14 mouse cellular contexts compared by ENCODE assay signal in the genomic region with DNA sequence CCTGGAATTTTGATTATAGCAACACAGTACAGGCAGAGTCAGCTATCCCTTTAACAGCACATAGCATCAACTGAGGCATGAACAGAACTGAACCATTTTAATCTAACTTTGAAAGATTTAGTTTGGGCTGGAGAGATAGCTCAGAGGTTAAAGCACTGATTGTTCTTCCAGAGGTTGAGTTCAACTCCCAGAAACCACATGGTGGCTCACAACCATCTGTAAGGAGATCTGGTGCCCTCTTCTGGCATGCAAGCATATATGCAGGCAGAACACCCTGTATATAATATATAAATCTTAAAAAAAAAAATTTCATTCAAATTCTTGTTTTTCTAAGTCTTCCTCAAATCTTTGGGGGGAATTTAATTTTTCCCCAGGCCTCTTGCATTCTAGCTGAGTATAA. TPM values are rescaled to one million over a fixed set of nuclear protein-coding genes. Genes with fewer than 3 reads are reported as not detected.
A peak's percentile ranks its signal among the peaks of the same experiment; 100 is the strongest.
DNase-seq lines count a peak whose midpoint lies in the region; ATAC-seq and TF ChIP-seq lines count a peak whose summit lies in the region.
"Had no signal": no experiment of that assay in that cellular context is flagged by ENCODE, and none has a peak within 500 bp of the region (broad histone marks: within the 10 kb centered on the region; RNA-seq: fewer than 3 reads in every experiment).

No protein-coding gene starts in this region.

- H3K4me2 ChIP-seq in embryonic facial prominence, embryonic 14.5 days (ENCODE audit: low read depth, low read length): no peak overlapping the region
- H3K4me2 ChIP-seq in liver, embryonic 14.5 days (ENCODE audit: low read depth): no peak overlapping the region
- no peak overlapping the region for H3K4me2 ChIP-seq in liver, embryonic 12.5 days
- H3K4me2 ChIP-seq: embryonic facial prominence, embryonic 15.5 days had no signal

- H3K9ac ChIP-seq in embryonic facial prominence, embryonic 14.5 days (ENCODE audit: low read depth, low read length): no peak overlapping the region
- H3K9ac ChIP-seq in liver, embryonic 14.5 days (replicated peaks): no peak overlapping the region
- H3K9ac ChIP-seq in liver, embryonic 12.5 days: no peak overlapping the region
- H3K9ac ChIP-seq: embryonic facial prominence, embryonic 15.5 days had no signal

- no peak overlapping the region for H3K27ac ChIP-seq in embryonic facial prominence, embryonic 14.5 days (replicated peaks; ENCODE audit: low read depth, low read length)
- H3K27ac ChIP-seq in embryonic facial prominence, embryonic 10.5 days (replicated peaks): no peak overlapping the region
- H3K27ac ChIP-seq in liver, embryonic 14.5 days: no peak overlapping the region
- H3K27ac ChIP-seq in liver, embryonic 12.5 days: no peak overlapping the region
- H3K27ac ChIP-seq: embryonic facial prominence, embryonic 15.5 days; macrophage had no signal

- no peak overlapping the region for H3K4me3 ChIP-seq in embryonic facial prominence, embryonic 14.5 days (ENCODE audit: low read depth, low read length)
- H3K4me3 ChIP-seq in embryonic facial prominence, embryonic 10.5 days: no peak overlapping the region
- H3K4me3 ChIP-seq in liver, embryonic 14.5 days (ENCODE audit: insufficient read depth in 1 of 2, low read depth in 2 of 2, low read length in 2 of 2): no peak overlapping the region
- H3K4me3 ChIP-seq in liver, embryonic 12.5 days: no peak overlapping the region
- H3K4me3 ChIP-seq: embryonic facial prominence, embryonic 15.5 days had no signal

- TF ChIP-seq CTCF in liver, embryonic 14.5 days (IDR thresholded peaks at IDR 0.05; ENCODE audit: low read depth): peak; percentile 55

- H3K4me1 ChIP-seq in embryonic facial prominence, embryonic 14.5 days (ENCODE audit: control insufficient read depth, insufficient read depth, low read length): no peaks in the 10 kb centered on the region
- no peaks in the 10 kb centered on the region for H3K4me1 ChIP-seq in embryonic facial prominence, embryonic 10.5 days
- peaks cover 0 to 5% of the 10 kb centered on the region in 2 experiments; a peak in 2 of 4 replicates for H3K4me1 ChIP-seq in liver, embryonic 14.5 days (replicated peaks; ENCODE audit: control insufficient read depth in 2 of 2, insufficient read depth in 2 of 2, low read length in 1 of 2)
- peaks cover 28% of the 10 kb centered on the region for H3K4me1 ChIP-seq in liver, embryonic 12.5 days
- H3K4me1 ChIP-seq: embryonic facial prominence, embryonic 15.5 days had no signal

- TF ChIP-seq EP300 in liver, embryonic 14.5 days (IDR thresholded peaks at IDR 0.05; ENCODE audit: low read depth): no peak

- no peak for ATAC-seq in embryonic facial prominence, embryonic 14.5 days (ENCODE audit: low read depth)
- no peak for ATAC-seq in liver, embryonic 14.5 days (ENCODE audit: insufficient read depth)
- ATAC-seq in liver, embryonic 12.5 days: no peak
- peak; percentile 64 for ATAC-seq in CD4-positive, CD25-positive, alpha-beta regulatory T cell, adult 4 months

- no peaks in the 10 kb centered on the region for H3K27me3 ChIP-seq in embryonic facial prominence, embryonic 14.5 days (replicated peaks; ENCODE audit: control insufficient read depth, insufficient read depth, low read length)
- H3K27me3 ChIP-seq in embryonic facial prominence, embryonic 10.5 days (replicated peaks; ENCODE audit: low read depth, poor library complexity, severe bottlenecking): no peaks in the 10 kb centered on the region
- H3K27me3 ChIP-seq in liver, embryonic 14.5 days (ENCODE audit: control insufficient read depth, insufficient read depth, low read length): no peaks in the 10 kb centered on the region
- H3K27me3 ChIP-seq in liver, embryonic 12.5 days (replicated peaks): no peaks in the 10 kb centered on the region
- H3K27me3 ChIP-seq: embryonic facial prominence, embryonic 15.5 days had no signal

- peak; percentile 23 for DNase-seq in embryonic facial prominence, embryonic 14.5 days (ENCODE audit: low spot score)
- DNase-seq in embryonic facial prominence, embryonic 10.5 days (ENCODE audit: low spot score): no peak
- DNase-seq in liver, embryonic 14.5 days (ENCODE audit: low read depth in 3 of 3, low spot score in 3 of 3): no peak
- peak; percentile 46 for DNase-seq in induced T-regulatory cell, adult 2 months (ENCODE audit: low read depth)
- DNase-seq in right cerebral cortex, postnatal 36 days (ENCODE audit: low spot score in 2 of 2): no peak
- no peak for DNase-seq in frontal cortex, adult 2 months (ENCODE audit: extremely low spot score in 1 of 2, low spot score in 1 of 2)
- DNase-seq: cerebellum, adult 11 months; gastrocnemius, postnatal 10 days; kidney, postnatal 25 days; spleen, adult 18-20 months had no signal

- peaks cover 78% of the 10 kb centered on the region for H3K36me3 ChIP-seq in embryonic facial prominence, embryonic 14.5 days (ENCODE audit: control insufficient read depth, insufficient read depth, low read length)
- H3K36me3 ChIP-seq in embryonic facial prominence, embryonic 10.5 days (replicated peaks): peaks cover 94% of the 10 kb centered on the region
- H3K36me3 ChIP-seq in liver, embryonic 14.5 days (replicated peaks; ENCODE audit: control insufficient read depth, insufficient read depth, low read depth): peaks cover 71% of the 10 kb centered on the region
- H3K36me3 ChIP-seq in liver, embryonic 12.5 days: peaks cover 93% of the 10 kb centered on the region

- H3K9me3 ChIP-seq in embryonic facial prominence, embryonic 14.5 days (ENCODE audit: control insufficient read depth, low read length): no peaks in the 10 kb centered on the region
- H3K9me3 ChIP-seq in embryonic facial prominence, embryonic 10.5 days: no peaks in the 10 kb centered on the region
- no peaks in the 10 kb centered on the region for H3K9me3 ChIP-seq in liver, embryonic 14.5 days (ENCODE audit: control insufficient read depth, low read length)
- no peaks in the 10 kb centered on the region for H3K9me3 ChIP-seq in liver, embryonic 12.5 days (replicated peaks)
- H3K9me3 ChIP-seq: embryonic facial prominence, embryonic 15.5 days had no signal

RNA-seq across cellular contexts. Expression of a gene that starts 9.7 kb away (rescaled TPM):
- 200 and 217 TPM in 2 replicates for polyA plus RNA-seq in embryonic facial prominence, embryonic 14.5 days (2014; fragmentation: Nextera tagmentation; extraction: Ambion mirVana)
- 285 and 304 TPM in 2 replicates for polyA plus RNA-seq in embryonic facial prominence, embryonic 10.5 days (2016; fragmentation: Nextera tagmentation; extraction: Ambion mirVana)
- 18.2 and 44.0 TPM in 2 replicates for polyA plus RNA-seq in liver, embryonic 14.5 days (2012; rRNA removed)
- polyA plus RNA-seq in liver, embryonic 14.5 days (2014; fragmentation: Nextera tagmentation; extraction: Ambion mirVana): 137 and 143 TPM in 2 replicates
- 219 and 232 TPM in 2 replicates for polyA plus RNA-seq in liver, embryonic 12.5 days (2016; fragmentation: Nextera tagmentation; extraction: Ambion mirVana)
- polyA plus RNA-seq in CD4-positive, CD25-positive, alpha-beta regulatory T cell, adult 4 months (2017; shearing (Covaris generic)): 10 to 100 TPM; 28.5 to 80.4 TPM
- polyA plus RNA-seq in frontal cortex, adult 2 months (2012; rRNA removed): 104 and 115 TPM in 2 replicates

RNA-seq across cellular contexts. Expression of a gene that starts 34.9 kb away (rescaled TPM):
- polyA plus RNA-seq in embryonic facial prominence, embryonic 14.5 days (2014; fragmentation: Nextera tagmentation; extraction: Ambion mirVana): 20.3 and 22.7 TPM in 2 replicates
- 24.9 and 26.9 TPM in 2 replicates for polyA plus RNA-seq in embryonic facial prominence, embryonic 10.5 days (2016; fragmentation: Nextera tagmentation; extraction: Ambion mirVana)
- polyA plus RNA-seq in liver, embryonic 14.5 days (2012; rRNA removed): 2.1 and 5.2 TPM in 2 replicates
- polyA plus RNA-seq in liver, embryonic 14.5 days (2014; fragmentation: Nextera tagmentation; extraction: Ambion mirVana): 9.6 and 11.2 TPM in 2 replicates
- polyA plus RNA-seq in liver, embryonic 12.5 days (2016; fragmentation: Nextera tagmentation; extraction: Ambion mirVana): 22.5 and 24.6 TPM in 2 replicates
- 10 to 100 TPM; 12.7 to 20.8 TPM for polyA plus RNA-seq in CD4-positive, CD25-positive, alpha-beta regulatory T cell, adult 4 months (2017; shearing (Covaris generic))
- 9.6 and 11.6 TPM in 2 replicates for polyA plus RNA-seq in frontal cortex, adult 2 months (2012; rRNA removed)

Comparison
In these comparisons a context has a peak if more than half of its experiments do, and no peak if none do; other contexts are left out.
1. DNase-seq: peak in embryonic facial prominence, embryonic 14.5 days (single experiment) and induced T-regulatory cell, adult 2 months (single experiment); none in embryonic facial prominence, embryonic 10.5 days (single experiment), liver, embryonic 14.5 days (0 of 3), right cerebral cortex, postnatal 36 days (0 of 2) and frontal cortex, adult 2 months (0 of 2).